Mouse (Mus musculus): ENCODE measurements around the gene D230025D16Rik. TPM values are rescaled to one million over a fixed set of nuclear protein-coding genes. Genes with fewer than 3 reads are reported as not detected.
A peak's percentile ranks its signal among the peaks of the same experiment; 100 is the strongest.
"Not testable (repeated sequence)": the region's sequence is repeated elsewhere in the genome, so short reads cannot be mapped to it uniquely, and the experiment has no call there.

D230025D16Rik gene
- total RNA-seq (2015; ENCODE audit: low replicate concordance) (19.8 and 24.3 TPM in 2 replicates), total RNA-seq (2017; ENCODE audit: low replicate concordance) (12.9 and 19.5 TPM in 2 replicates)

DNA sequence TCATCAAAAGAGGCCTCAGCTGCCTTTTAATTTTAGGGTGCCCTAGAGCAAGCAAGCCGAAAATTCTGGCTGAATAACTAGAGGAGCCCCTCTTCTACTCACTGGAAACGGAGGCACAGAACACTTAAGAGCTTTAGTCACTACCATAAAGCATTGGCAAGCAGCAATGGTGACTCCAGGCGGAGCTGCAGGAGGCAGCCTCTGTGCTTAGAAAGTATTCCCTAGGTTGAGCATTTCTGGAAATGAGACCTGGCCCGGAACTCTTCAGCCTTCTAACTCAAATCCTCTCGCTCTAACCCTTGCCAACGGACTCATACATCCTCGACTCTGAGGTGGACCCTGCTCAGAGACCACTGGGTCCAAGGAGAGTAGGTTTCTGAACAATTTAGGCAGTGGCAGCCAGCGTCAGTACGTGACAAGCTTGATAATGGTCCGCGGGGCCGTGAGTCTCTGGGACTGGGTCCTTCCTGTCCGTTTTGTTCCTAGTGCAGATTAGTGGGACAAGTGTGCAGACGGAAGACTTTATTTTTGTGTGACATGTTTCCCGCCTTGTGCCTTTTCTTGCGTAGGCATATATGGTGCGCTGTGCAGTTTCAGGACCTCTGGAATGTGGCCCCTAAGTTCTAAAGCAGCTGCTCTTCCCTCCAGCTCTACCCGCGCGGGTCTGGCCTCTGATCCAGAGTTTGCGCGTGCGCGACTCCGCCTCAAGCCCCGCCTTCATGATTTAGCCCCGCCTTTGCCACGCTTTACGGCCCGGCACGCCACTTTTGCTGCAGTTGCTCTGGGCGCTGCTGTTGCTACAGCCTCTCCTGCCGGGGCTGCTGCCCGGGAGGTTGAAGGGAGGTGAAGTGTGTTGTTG lies at the start of gene D230025D16Rik:
D230025D16Rik (plus strand) TSS at position 733 of the 859 bp plus-strand sequence.
- peak; percentile 93 for ATAC-seq (replicated peaks; ENCODE audit: low FRiP score, poor library complexity, severe bottlenecking)

DNA sequence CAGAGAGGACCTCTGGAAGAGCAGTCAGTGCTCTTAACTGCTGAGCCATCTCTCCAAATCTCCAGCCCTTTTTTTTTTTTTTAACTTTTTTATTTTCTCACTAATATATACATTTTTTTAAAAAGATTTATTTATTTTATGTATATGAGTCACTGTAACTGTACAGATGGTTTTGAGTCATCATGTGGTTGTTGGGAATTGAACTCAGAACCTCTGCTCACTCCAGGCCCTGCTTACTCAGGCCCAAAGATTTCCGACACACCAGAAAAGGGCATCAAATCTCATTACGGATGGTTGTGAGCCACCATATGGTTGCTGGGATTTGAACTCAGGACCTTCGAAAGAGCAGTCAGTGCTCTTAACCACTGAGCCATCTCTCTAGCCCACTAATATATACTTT lies 49.7 kb upstream of the D230025D16Rik start:
- ATAC-seq (replicated peaks; ENCODE audit: low FRiP score, poor library complexity, severe bottlenecking) = not testable (repeated sequence)

DNA sequence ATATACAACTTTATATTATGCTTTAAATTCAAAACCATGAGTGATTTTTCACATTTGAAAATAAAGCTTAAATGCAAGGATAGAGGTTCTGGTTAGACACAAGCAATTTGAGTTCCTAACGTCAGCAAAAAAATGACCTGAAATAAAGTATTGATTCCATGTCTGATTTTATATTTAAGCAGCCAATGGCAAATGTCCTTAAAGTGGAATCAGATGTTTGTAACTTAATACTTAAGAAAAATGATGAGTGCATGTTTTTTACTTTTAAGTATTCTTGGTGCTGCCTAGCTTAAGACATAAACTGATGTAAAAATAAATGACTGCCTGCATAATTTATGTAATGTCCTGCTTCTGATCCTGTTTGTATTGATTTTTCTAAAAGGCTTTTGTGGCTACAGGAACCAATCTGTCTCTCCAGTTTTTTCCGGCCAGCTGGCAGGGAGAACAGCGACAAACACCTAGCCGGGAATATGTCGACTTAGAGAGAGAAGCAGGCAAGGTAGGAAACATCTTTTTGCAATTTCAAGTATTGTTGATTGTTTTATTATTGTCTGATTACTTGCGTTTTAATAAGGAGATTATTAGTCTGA lies 46.6 kb upstream of the D230025D16Rik start:
- no peak for ATAC-seq (replicated peaks; ENCODE audit: low FRiP score, poor library complexity, severe bottlenecking)

DNA sequence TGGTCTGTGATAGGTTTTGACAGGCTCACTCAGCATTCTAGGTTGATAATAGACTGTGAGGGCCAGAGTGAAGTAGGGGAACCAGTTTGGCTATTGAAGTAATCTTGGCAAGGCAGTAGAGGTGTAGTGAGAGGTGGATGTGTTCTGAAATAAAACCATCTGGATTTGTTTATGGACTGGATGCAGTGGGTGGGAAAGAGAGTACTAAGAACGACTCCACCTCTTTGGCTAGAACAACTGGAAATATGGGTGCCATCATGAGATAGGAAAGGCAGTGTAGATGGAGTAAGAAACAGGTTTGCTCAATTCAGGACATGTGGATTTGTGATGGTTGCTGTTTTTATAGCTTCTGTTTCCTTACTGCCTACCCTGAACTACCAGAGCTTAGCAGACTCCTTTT lies 42.7 kb upstream of the D230025D16Rik start:
- no peak for ATAC-seq (replicated peaks; ENCODE audit: low FRiP score, poor library complexity, severe bottlenecking)

DNA sequence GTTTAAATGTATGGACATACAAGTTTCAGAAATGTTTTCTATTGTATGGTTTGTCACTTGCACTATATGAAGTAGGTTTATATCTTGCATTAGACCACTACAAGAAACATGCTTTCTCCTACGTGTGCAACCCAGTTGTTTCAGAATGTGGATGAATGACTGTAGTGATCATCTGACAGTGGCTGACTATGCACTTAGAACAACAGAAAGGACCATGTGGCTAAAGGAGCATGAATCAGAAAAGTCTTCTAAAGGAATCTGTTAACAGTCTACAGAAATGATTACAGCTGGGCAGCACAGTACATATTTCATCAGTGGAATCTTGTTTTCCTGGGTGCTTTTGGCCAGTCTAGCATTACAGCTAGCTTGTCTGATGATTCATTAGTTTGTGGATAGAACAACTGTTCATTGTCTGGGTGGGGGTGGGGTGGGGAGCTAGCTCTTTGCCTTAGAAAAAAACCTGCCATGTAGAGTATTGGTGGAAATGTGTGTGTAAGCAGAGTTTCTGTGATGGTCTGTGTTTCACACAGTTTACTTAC lies 38.4 kb upstream of the D230025D16Rik start:
- no peak for ATAC-seq (replicated peaks; ENCODE audit: low FRiP score, poor library complexity, severe bottlenecking)

DNA sequence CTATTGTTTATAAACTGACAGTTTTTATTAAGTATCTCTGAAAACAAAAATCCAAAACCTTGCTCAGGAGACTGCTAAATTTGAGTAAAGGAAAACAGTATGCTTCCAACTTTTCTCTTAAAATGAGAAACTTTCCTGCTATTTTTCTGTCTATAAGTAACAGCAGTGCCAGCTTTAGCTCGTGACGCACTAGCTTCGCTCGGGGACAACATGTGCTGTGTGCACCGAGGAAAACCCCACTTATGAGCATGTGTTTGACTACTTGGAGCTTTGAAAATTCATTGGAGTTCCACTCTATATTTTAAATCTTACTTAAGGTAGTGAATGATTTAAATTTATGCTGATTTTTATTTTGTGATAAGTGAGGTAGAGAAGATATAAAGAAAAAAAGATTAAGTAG lies 32.8 kb upstream of the D230025D16Rik start:
- no peak for ATAC-seq (replicated peaks; ENCODE audit: low FRiP score, poor library complexity, severe bottlenecking)

DNA sequence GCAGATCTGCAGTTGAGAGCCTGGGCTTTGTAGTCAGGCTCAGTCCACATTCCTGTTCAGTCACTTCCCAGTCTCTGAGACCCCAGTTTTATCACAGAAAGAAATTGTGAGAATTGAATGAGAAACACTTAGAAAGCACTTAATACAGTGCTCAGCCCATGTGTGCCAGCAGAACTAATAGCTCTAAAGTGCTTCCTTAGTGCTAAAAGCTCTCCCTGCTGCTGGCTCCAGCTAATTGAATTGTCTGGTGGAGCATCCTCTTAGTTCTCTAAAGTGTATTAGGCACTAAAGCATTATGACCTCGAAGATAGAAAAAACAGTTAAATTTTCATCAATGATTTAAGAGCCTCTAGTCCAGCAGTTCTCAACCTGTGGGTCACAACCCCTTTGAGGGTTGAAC lies 19.2 kb upstream of the D230025D16Rik start:
- ATAC-seq (replicated peaks; ENCODE audit: low FRiP score, poor library complexity, severe bottlenecking) = no peak

DNA sequence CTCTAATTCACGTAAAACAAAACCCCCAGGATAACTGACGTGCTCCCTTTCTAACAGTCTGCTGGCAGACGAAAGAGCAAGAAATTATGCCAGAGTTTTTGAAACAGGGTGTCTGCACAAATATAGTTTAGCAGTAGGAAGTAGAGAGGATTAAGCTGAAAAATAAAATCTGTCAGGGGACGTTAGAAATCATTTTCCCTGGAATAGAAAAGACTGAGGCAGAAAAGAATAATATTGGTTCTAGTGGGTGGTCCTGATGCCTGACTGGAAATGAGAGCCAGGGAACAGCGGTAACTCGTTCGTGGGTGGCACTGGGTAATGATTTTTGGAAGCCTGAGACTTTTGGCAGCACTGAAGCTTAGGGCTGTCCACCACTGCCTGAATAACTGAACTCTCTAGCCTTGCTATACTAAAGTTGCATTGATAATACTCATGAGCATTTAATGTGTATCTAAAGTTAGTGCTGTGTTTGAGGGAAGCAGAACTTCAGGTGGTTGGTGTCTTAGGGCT lies 18.1 kb upstream of the D230025D16Rik start:
- no peak for ATAC-seq (replicated peaks; ENCODE audit: low FRiP score, poor library complexity, severe bottlenecking)

DNA sequence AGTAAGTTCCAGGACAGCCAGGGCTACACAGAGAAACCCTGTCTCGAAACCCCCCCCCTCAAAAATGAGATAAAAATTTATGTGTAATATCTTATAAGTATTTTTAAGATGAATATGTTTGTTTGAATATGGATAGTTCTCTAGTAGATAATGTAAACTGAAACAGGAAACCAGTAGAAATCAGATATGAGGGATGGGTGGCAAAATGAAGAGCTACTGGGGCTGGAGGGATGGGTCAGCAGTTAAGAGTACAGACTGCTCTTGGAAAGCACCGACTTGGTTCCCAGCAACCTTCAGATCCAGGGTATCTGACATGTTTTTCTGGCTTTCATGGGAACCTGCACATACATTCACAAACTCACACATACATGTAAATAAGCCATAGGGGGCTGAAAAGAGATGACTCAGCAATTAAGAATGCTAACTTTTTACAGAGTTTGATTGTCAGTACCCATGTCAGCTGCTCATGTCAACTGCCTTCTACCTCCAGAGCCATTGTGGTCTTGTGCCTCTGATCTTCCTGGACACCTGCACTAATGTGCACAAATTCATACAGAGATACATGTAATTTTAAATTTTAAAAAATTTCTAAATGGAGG lies 17.2 kb upstream of the D230025D16Rik start:
- no peak for ATAC-seq (replicated peaks; ENCODE audit: low FRiP score, poor library complexity, severe bottlenecking)

DNA sequence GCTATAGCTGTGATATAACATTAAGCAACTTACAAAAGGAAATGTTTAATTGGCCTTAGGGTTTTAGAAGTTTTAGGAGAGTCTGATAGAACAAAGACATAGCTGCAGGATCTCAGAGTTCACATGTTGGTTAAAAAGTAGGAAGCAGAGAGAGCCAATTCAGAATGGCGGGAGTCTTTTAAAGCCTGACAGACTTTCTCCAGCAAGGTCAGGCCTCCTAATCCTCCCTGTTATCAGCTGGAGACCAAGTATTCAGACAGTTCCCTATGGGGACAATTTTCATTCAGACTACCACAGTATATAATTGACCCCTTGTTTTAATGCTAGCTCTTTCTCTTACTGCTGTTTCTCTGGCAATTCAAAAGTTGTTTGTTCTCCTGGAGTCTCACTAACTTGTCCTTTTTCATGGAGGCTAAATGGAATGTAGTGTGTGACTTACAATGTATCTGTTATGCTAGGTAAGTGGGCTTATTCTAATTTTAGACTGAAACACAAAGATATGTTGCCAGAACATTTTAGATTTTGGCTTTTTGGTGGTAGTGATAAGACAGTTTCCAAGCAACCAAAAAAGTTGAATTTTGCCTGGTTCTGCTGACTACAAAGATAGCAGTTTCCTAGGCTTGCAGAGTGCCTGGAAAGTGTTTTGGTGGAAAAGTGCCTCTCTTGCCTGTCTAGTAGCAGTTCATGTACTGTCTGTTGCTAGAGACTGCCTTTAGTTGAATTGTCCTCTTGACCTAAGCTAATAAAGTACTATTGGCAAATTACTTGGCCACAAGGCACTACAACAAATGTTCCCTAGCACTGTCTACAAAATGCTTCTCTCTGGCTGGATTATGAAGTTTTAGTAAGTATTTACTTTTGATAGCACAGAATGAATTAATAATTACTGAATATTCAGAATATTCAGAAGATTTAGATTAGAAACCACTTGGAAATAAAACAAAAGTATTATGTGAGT lies 15.5 kb upstream of the D230025D16Rik start:
- no peak for ATAC-seq (replicated peaks; ENCODE audit: low FRiP score, poor library complexity, severe bottlenecking)

DNA sequence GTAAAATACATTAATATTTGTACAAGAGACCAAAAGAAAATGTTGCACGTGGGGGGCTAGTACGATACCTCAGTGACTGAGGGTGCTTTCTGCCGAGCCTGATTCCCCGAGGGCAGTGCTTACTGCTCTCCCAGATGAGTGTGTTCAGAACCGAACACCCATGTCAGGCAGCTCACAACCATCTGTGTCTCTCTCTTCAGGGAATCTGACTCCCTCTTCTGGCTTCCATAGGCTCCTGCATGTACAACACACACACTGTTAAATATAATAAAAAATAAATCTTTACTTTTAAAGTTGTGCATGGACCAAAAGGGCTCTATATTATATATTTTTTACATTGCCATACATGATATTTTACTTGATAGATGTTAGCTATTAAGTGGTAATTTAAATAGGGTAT lies 10.8 kb upstream of the D230025D16Rik start:
- ATAC-seq (replicated peaks; ENCODE audit: low FRiP score, poor library complexity, severe bottlenecking) = no peak

DNA sequence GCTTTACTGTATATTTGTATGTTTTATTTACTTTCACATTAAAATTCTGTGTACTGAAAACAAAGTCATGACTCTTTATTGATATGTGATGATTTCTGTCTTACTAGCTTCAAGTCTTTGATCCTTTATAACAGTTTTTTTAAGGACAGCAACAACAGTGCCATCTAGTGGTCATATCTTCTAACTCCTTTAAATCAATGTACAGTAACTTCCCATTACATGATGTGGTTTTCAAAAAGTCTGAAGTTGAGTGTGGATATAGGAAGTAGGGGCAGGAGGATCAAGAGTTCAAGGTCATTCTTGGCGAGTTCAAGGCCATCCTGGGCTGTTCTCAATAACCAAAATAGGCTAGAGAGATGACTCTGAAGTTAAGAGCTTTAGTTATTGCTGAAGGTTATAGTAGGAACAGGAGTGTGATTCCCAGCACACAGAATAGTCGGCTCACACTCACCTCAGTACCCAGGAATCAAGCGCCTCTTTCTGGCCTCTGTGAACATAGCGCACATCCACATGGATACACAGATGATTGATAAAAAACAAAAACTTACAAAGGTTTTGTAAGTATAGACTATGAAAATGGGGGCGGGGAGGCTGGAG lies 6.9 kb upstream of the D230025D16Rik start:
- peak; percentile 65 for ATAC-seq (replicated peaks; ENCODE audit: low FRiP score, poor library complexity, severe bottlenecking)

DNA sequence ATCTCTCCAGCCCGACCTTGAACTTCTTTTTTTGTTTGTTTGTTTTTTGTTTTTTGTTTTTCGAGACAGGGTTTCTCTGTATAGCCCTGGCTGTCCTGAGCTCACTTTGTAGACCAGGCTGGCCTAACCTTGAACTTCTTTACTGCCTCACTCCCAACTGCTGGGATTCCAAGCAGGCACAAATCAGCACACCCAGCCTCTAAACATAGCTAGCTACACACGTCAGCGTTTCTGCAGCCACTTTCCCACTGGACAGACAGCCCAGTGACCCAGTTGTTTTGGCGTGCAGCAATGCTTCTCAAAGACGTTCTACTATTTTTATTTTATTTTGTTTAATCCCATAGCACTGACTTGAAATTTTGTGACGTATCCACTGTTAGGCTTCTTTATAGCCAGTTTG lies 1.1 kb upstream of the D230025D16Rik start:
- ATAC-seq (replicated peaks; ENCODE audit: low FRiP score, poor library complexity, severe bottlenecking) = no peak

DNA sequence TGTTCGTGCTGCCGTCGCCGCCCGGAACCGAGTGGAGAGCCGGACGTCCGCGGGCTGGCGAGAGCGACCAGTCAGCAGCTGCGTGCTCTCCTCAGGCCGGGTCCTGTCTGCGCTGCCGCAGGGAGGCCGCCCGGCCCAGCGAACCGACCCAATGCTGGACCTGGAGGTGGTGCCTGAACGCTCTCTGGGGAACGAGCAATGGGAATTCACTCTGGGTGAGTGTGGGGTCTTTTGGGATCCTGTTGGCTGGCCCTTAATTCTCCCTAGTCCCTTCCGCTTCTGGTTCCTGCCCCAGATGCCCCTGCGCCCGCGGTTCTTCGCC lies 288 bp downstream of the D230025D16Rik start:
- ATAC-seq (replicated peaks; ENCODE audit: low FRiP score, poor library complexity, severe bottlenecking) = no peak

DNA sequence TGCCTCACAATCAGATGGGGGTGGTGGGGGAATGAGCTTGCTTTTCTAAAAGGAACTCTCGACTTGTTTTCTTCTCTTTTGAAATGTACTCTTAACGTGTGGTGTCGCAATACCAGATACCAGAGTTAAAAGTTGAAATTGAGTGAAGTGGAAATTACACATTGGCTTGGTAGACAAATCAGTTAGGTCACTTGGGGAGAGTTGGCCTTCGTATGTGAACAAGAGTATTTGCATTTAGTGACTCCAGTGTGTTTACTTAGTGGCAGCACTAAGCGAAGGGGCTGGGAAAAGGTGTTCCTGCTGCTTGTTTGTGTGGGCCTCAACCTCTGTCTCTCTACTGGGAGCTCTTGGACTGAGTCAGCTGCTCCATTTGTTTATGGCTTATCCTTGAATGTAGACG lies 972 bp downstream of the D230025D16Rik start:
- ATAC-seq (replicated peaks; ENCODE audit: low FRiP score, poor library complexity, severe bottlenecking) = no peak

DNA sequence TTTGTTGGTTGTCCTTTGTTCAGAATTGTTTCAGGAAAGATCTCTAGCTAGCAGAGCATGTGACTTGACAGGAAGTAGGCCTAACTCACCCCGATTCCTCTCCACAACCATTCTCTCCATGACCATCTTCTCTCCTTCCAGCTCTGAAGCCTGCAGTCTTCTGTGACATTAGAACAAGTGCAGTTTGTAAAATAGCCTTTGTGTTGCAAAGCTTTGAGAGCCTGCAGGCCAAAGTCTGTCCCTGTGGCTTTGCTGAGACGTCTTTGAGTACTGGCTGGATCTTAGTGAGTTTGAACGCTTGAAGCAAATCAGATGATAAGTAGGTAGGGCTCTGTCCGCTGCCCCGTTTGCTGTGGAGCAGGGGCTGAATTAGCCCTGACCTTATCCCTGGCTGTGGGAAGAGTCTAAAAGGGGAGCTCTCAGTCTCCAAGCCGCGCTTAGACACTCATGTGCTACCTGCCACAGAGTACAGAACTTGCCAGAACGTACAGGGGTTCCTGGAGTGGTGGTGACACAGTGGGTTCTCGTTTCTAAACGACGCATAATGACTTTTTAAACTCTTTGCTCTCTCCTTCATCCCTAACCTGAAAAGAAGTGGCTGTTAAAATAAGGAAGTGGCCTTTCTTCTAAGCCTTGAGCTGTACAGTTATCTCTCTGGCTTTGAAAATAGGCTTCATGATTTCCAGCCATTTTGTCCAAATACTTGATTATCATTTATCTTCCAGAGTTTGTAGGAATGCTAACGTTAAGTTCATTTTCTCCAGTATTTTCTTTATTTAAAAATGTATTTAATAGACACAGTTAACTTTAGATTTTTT lies 6.8 kb downstream of the D230025D16Rik start:
- no peak for ATAC-seq (replicated peaks; ENCODE audit: low FRiP score, poor library complexity, severe bottlenecking)

DNA sequence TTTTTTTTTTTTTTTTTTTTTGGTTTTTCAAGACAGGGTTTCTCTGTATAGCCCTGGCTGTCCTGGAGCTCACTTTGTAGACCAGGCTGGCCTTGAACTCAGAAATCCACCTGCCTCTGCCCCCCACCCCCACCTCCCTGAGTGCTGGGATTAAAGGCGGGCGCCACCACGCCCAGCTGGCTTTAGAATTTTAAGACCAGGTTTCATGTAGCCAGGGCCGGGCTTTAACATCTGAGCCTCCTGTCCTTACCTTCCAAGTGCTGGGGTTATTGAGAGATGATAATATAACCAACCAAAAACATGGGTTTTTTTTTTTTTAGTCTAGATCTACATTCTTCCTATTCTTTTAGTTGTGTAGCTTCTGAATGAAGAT lies 7.4 kb downstream of the D230025D16Rik start:
- ATAC-seq (replicated peaks; ENCODE audit: low FRiP score, poor library complexity, severe bottlenecking) = not testable (repeated sequence)
